Mouse (Mus musculus) lung, postnatal 36 days (tissue): ENCODE data around the gene Sirt2.

Experiments
- DNase-seq: peaks from one replicate; pipeline ENCODE4 v3.0.0; 2022; ENCODE audit warnings: mixed read lengths

Sirt2 gene

GRCm38 (mm10) chr7:28817957-28818356 is 51.4 kb downstream of the Sirt2 start:
- no peak for DNase-seq

- no peak for DNase-seq
These were observed 51.9 kb downstream of the Sirt2 start for GRCm38 (mm10) chr7:28818436-28818835.

GRCm38 (mm10) chr7:28818861-28819452 is 52.4 kb downstream of the Sirt2 start:
- DNase-seq = no peak

- no peak for DNase-seq
These were observed 53.0 kb downstream of the Sirt2 start for GRCm38 (mm10) chr7:28819571-28819970.

- peak; percentile 87 for DNase-seq
These were observed 54.1 kb downstream of the Sirt2 start for GRCm38 (mm10) chr7:28820358-28821260.

- peak; percentile 35 for DNase-seq
These were observed 54.8 kb downstream of the Sirt2 start for GRCm38 (mm10) chr7:28821261-28821831.

GRCm38 (mm10) chr7:28822556-28822955 is 56.0 kb downstream of the Sirt2 start:
- DNase-seq = no peak

- DNase-seq = no peak
These were observed 56.7 kb downstream of the Sirt2 start for GRCm38 (mm10) chr7:28822993-28823903.

GRCm38 (mm10) chr7:28823932-28824331 is 57.4 kb downstream of the Sirt2 start:
- no peak for DNase-seq

GRCm38 (mm10) chr7:28824941-28825685 is 58.6 kb downstream of the Sirt2 start, which contains the start of gene Ech1:
TSS of gene Ech1 (plus strand) at chr7:28825217.
- peak; percentile 96 for DNase-seq

- peak; percentile 50 for DNase-seq
These were observed 59.3 kb downstream of the Sirt2 start for GRCm38 (mm10) chr7:28825686-28826401.

GRCm38 (mm10) chr7:28826402-28826772 is 59.9 kb downstream of the Sirt2 start:
- no peak for DNase-seq

- peak; percentile 72 for DNase-seq
These were observed 60.8 kb downstream of the Sirt2 start for GRCm38 (mm10) chr7:28827338-28827737.

GRCm38 (mm10) chr7:28829821-28830220 is 63.3 kb downstream of the Sirt2 start:
- no peak for DNase-seq

GRCm38 (mm10) chr7:28830981-28831380 is 64.4 kb downstream of the Sirt2 start:
- DNase-seq = no peak

- DNase-seq = no peak
These were observed 65.0 kb downstream of the Sirt2 start for GRCm38 (mm10) chr7:28831411-28832125.

GRCm38 (mm10) chr7:28832137-28832536 is 65.6 kb downstream of the Sirt2 start:
- no peak for DNase-seq

GRCm38 (mm10) chr7:28833723-28834347 is 67.3 kb downstream of the Sirt2 start, which contains the start of gene Lgals4:
TSS of gene Lgals4 (plus strand) at chr7:28833854.
- no peak for DNase-seq

- DNase-seq = no peak
These were observed 70.4 kb downstream of the Sirt2 start for GRCm38 (mm10) chr7:28836936-28837335.
